In genomic region chr10:129357307-129357706, GRCm38 (mm10) we compare ENCODE assay signal across 1 mouse cellular context.
TF ChIP-seq lines count a peak whose summit lies in the region.

No protein-coding gene starts in this region.

TF ChIP-seq in myocyte, 11 proteins besides CTCF, POLR2A, EP300 and RAD21 (continued from another document):
- TF ChIP-seq E2F4 (IDR thresholded peaks at IDR 0.05; ENCODE audit: insufficient read depth) (no peak), SRF (IDR thresholded peaks at IDR 0.05; ENCODE audit: control insufficient read depth, insufficient read length, low read depth) (no peak), CEBPB (IDR thresholded peaks at IDR 0.05; ENCODE audit: insufficient read depth, poor library complexity, severe bottlenecking) (no peak), TCF12 (IDR thresholded peaks at IDR 0.05; ENCODE audit: insufficient read depth, poor library complexity, severe bottlenecking) (peak; percentile 38), MYOD1 (IDR thresholded peaks at IDR 0.05; ENCODE audit: control insufficient read depth in 1 of 3, insufficient read length in 2 of 3, low read depth in 2 of 3) (peak in 2 of 3 experiments; percentile 40 to 50), TCF3 (IDR thresholded peaks at IDR 0.05; ENCODE audit: insufficient read length, low read depth) (no peak), POLR2AphosphoS2 (IDR thresholded peaks at IDR 0.05; ENCODE audit: insufficient read length, low read depth) (no peak), MYOG (IDR thresholded peaks at IDR 0.05; ENCODE audit: control insufficient read depth in 1 of 3, insufficient read depth in 1 of 3, insufficient read length in 2 of 3, low read depth in 2 of 3) (peak in 1 of 3 experiments; percentile 45), USF1 (IDR thresholded peaks at IDR 0.05; ENCODE audit: low read depth) (no peak)
